Mouse (Mus musculus): ENCODE measurements around the gene Eif2ak3. TPM values are rescaled to one million over a fixed set of nuclear protein-coding genes. Genes with fewer than 3 reads are reported as not detected.

Eif2ak3 gene
- polyA plus RNA-seq, 1 experiment from 2014 or later = 12.5 TPM

DNA sequence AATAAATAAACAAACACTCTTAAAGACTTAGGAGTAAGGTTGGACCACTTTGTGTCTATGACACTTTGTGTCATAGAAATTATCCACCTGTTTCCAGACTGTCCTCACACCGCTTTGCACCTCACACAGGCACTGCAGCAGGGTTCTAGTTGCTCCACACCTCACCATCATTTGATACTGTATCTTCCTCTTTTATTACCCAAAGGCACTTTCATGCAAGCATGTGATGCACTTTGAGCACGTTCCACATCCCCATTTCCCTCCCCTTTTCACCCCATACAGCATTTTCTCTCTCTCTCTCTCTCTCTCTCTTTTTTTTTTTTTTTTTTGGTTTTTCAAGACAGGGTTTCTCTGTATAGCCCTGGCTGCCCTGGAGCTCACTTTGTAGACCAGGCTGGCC, 7.0 kb upstream of the Eif2ak3 start:
- Histone ChIP-seq H3K9me3 (replicated peaks) (no peaks in the 10 kb centered on the region), H3K9ac (no peak overlapping the region), H3K36me3 (no peaks in the 10 kb centered on the region), H3K27me3 (no peaks in the 10 kb centered on the region), H3K4me1 (no peaks in the 10 kb centered on the region), H3K27ac (no peak overlapping the region), H3K4me2 (no peak overlapping the region), H3K4me3 (replicated peaks) (no peak overlapping the region)
- 79% methylated on average over 2 of the region's 2 CpGs for WGBS
- ATAC-seq (replicated peaks; ENCODE audit: low FRiP score) = no peak

GRCm38 (mm10) chr6:70838532-70838931, 5.8 kb upstream of the Eif2ak3 start:
- Histone ChIP-seq H3K4me2 (no peak overlapping the region), H3K27ac (no peak overlapping the region), H3K9me3 (replicated peaks) (no peaks in the 10 kb centered on the region), H3K4me1 (peaks cover 8% of the 10 kb centered on the region), H3K4me3 (replicated peaks) (no peak overlapping the region), H3K27me3 (no peaks in the 10 kb centered on the region), H3K36me3 (no peaks in the 10 kb centered on the region), H3K9ac (no peak overlapping the region)
- 62% methylated on average over 3 of the region's 3 CpGs for WGBS
- no peak for ATAC-seq (replicated peaks; ENCODE audit: low FRiP score)

DNA sequence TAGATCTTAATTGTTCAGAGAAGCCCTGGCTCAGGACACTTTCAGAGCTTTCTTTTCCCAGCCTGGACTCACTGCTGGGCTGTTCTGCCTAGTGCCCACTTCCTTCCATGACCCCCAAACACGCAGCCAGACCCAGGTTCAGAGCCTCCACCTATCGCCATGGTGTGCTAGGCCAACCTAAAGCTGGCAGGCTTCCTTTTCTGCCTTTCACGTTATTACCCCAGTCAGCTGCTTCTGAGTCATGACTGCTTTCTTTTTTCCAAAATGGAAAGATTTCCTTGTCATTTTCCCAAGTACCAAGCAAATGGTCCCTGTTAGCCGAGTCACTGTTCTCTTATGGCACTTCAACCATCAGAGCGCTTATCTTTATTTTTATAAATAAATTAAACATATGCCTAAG, 4.0 kb upstream of the Eif2ak3 start:
- no peaks in the 10 kb centered on the region for H3K36me3 ChIP-seq
- no peak for ATAC-seq (replicated peaks; ENCODE audit: low FRiP score)
- no peaks in the 10 kb centered on the region for H3K27me3 ChIP-seq
- H3K9ac ChIP-seq = no peak overlapping the region
- no peak overlapping the region for H3K4me2 ChIP-seq
- H3K9me3 ChIP-seq (replicated peaks) = no peaks in the 10 kb centered on the region
- no peak overlapping the region for H3K27ac ChIP-seq
- 73% methylated on average over 5 of the region's 5 CpGs for WGBS
- H3K4me1 ChIP-seq = peaks cover 13% of the 10 kb centered on the region
- H3K4me3 ChIP-seq (replicated peaks) = no peak overlapping the region

- 55% methylated on average over 5 of the region's 5 CpGs for WGBS
- Histone ChIP-seq H3K36me3 (no peaks in the 10 kb centered on the region), H3K4me1 (peaks cover 34% of the 10 kb centered on the region), H3K9me3 (replicated peaks) (no peaks in the 10 kb centered on the region), H3K4me2 (peak overlapping the region; percentile 72), H3K9ac (no peak overlapping the region; the same call in 1 of the 2 replicates), H3K27me3 (no peaks in the 10 kb centered on the region), H3K4me3 (replicated peaks) (peak overlapping the region; percentile 85), H3K27ac (peak overlapping the region; percentile 88)
- no peak for ATAC-seq (replicated peaks; ENCODE audit: low FRiP score)
Observed at GRCm38 (mm10) chr6:70842991-70843390, 1.3 kb upstream of the Eif2ak3 start.

GRCm38 (mm10) chr6:70844896-70845646, 756 bp downstream of the Eif2ak3 start:
- Histone ChIP-seq H3K4me2 (peak overlapping the region; percentile 64), H3K9me3 (replicated peaks) (no peaks in the 10 kb centered on the region), H3K27ac (peak overlapping the region; percentile 92), H3K4me1 (peaks cover 34% of the 10 kb centered on the region), H3K4me3 (replicated peaks) (peak overlapping the region; percentile 85), H3K36me3 (no peaks in the 10 kb centered on the region), H3K9ac (peak overlapping the region; percentile 81), H3K27me3 (no peaks in the 10 kb centered on the region)
- 1% methylated on average over 38 of the region's 38 CpGs for WGBS
- no peak for ATAC-seq (replicated peaks; ENCODE audit: low FRiP score)

GRCm38 (mm10) chr6:70847386-70847785, 3.1 kb downstream of the Eif2ak3 start:
- no peak overlapping the region for H3K4me2 ChIP-seq
- H3K9me3 ChIP-seq (replicated peaks) = no peaks in the 10 kb centered on the region
- ATAC-seq (replicated peaks; ENCODE audit: low FRiP score) = no peak
- H3K9ac ChIP-seq = no peak overlapping the region
- H3K27me3 ChIP-seq = no peaks in the 10 kb centered on the region
- H3K4me1 ChIP-seq = peaks cover 34% of the 10 kb centered on the region
- H3K36me3 ChIP-seq = no peaks in the 10 kb centered on the region
- H3K27ac ChIP-seq = peak overlapping the region; percentile 60
- WGBS = 64% methylated on average over 3 of the region's 3 CpGs
- no peak overlapping the region for H3K4me3 ChIP-seq (replicated peaks)

DNA sequence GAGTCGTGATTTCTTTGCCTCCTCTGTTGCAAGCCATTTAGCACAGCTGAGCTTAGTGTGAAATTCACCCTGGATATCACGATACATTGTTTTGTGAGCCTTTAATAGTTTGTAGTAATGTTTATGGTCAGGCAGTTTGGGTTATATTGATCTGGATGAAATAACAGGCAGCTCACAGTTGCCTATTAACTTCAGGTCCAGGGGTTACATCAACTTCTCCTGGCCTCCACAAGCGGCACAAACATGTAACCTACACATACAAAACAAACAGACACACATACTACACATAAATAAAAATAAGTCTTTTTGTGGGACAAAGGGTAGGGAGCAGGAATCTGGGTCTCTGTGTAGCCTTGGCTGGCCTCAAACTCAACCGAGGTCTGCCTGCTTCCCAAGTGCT, 9.1 kb downstream of the Eif2ak3 start:
- Histone ChIP-seq H3K4me1 (no peaks in the 10 kb centered on the region), H3K9ac (no peak overlapping the region), H3K4me2 (no peak overlapping the region), H3K27ac (no peak overlapping the region), H3K27me3 (no peaks in the 10 kb centered on the region), H3K36me3 (no peaks in the 10 kb centered on the region), H3K9me3 (replicated peaks) (no peaks in the 10 kb centered on the region), H3K4me3 (replicated peaks) (no peak overlapping the region)
- no peak for ATAC-seq (replicated peaks; ENCODE audit: low FRiP score)
- WGBS = 70% methylated on average over 4 of the region's 4 CpGs

DNA sequence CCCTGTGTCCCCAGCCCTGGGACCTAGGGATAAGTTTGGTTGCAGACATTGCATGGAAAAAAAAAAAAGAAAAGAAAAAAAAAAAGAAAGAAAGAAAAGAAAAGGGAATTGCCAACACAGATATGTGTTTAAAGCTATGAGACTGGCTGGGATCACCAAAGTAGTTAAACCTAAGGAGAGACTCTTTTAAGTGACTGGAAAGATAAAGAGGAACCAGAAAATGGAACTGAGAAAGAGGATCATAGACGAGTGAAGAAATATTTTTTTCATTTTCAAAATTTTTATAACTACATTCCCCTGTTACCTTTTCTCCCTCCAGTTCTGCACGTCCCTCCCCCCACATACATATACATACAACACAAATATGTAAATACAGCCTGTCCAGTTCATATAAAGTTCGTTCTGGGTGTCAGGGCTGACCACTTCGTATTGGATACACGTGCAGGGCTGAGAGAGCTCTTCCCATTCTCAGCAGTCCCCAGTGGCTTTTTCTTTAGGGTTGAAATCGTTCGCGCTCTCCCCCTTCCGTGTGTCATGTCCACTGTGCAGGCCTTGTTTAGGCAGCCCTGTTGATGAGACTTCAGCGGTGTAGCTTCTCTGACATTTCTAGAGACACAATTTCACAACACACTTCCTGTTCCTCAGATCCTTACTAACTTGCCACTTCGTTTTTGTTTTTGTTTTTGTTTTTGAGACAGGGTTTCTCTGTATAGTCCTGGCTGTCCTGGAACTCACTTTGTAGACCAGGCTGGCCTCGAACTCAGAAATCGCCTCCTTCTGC, 11.4 kb downstream of the Eif2ak3 start:
- ATAC-seq (replicated peaks; ENCODE audit: low FRiP score) = no peak
- H3K27ac ChIP-seq = no peak overlapping the region
- H3K9me3 ChIP-seq (replicated peaks) = no peaks in the 10 kb centered on the region
- H3K9ac ChIP-seq = no peak overlapping the region
- no peaks in the 10 kb centered on the region for H3K27me3 ChIP-seq
- H3K4me1 ChIP-seq = no peaks in the 10 kb centered on the region
- peaks cover 10% of the 10 kb centered on the region for H3K36me3 ChIP-seq
- H3K4me2 ChIP-seq = no peak overlapping the region
- 90% methylated on average over 13 of the region's 13 CpGs for whole genome bisulfite sequencing
- H3K4me3 ChIP-seq (replicated peaks) = no peak overlapping the region

DNA sequence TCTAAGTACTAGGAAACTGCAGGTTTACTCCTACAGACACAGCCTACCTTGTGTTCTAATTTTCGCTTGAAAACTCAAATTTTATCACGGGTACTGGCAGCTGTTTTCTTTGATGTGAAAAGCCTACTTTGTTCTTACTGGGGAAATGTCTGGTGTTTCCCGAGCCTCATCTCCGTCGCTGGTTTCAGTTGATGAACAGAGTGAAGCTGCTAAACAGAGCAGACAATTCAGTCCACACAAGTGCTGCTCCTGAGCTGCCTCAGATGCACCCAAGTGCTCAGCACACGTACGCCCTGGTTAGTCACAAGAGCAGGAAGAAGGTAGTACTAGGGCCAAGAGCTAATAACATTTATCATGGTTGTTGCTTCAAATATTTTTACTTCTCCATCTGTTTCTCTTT, 18.4 kb downstream of the Eif2ak3 start:
- no peaks in the 10 kb centered on the region for H3K27me3 ChIP-seq
- no peaks in the 10 kb centered on the region for H3K4me1 ChIP-seq
- peaks cover 17% of the 10 kb centered on the region for H3K36me3 ChIP-seq
- no peak overlapping the region for H3K9ac ChIP-seq
- WGBS = 82% methylated on average over 7 of the region's 7 CpGs
- no peak overlapping the region for H3K4me3 ChIP-seq (replicated peaks)
- no peak overlapping the region for H3K27ac ChIP-seq
- H3K9me3 ChIP-seq (replicated peaks) = no peaks in the 10 kb centered on the region
- ATAC-seq (replicated peaks; ENCODE audit: low FRiP score) = no peak
- no peak overlapping the region for H3K4me2 ChIP-seq

DNA sequence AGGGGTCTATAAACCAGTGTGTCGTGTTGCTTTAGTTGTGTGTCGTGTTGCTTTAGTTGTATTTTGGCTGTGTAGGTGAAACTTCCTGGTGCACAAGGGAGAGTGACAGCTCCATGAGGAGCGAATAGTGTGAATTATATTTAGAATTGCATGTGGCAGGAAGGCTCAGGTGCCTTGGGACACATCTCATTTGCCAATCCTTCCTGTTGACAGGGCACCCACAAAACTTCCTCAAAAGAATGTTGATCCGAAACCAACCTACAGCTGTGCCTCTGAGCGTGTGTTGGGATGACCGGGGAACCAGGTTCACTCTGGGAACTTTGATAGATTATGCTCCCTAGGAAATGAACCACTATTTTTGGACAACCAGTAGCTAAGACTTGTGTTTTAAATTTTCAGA, 20.0 kb downstream of the Eif2ak3 start:
- H3K9me3 ChIP-seq (replicated peaks) = no peaks in the 10 kb centered on the region
- H3K4me1 ChIP-seq = no peaks in the 10 kb centered on the region
- no peak overlapping the region for H3K9ac ChIP-seq
- ATAC-seq (replicated peaks; ENCODE audit: low FRiP score) = no peak
- 89% methylated on average over 6 of the region's 6 CpGs for WGBS
- no peak overlapping the region for H3K27ac ChIP-seq
- H3K27me3 ChIP-seq = no peaks in the 10 kb centered on the region
- H3K4me2 ChIP-seq = no peak overlapping the region
- no peak overlapping the region for H3K4me3 ChIP-seq (replicated peaks)
- H3K36me3 ChIP-seq = peaks cover 12% of the 10 kb centered on the region

DNA sequence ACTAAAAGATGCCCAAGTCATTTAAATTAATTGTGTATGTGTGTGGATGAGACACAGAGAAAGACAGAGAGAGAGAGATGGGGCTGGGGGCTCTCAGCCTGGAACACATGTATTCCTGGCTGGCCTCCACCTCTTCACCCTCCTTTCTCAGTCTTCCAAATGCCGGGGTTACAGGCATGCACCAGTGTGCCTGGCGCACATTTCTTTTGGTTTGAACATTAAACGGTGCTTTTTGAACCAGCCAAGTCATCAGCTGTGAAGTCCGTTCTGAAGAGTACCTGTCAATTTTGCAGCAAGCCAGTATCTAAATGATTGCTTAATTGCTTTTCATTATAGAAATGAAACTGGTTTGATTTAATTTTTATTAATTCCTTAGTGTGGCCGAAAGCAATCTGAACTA, 22.4 kb downstream of the Eif2ak3 start:
- WGBS = 73% methylated on average over 5 of the region's 5 CpGs
- Histone ChIP-seq H3K4me1 (no peaks in the 10 kb centered on the region), H3K27me3 (no peaks in the 10 kb centered on the region), H3K27ac (no peak overlapping the region), H3K36me3 (peaks cover 7% of the 10 kb centered on the region; the same call in 1 of the 2 replicates), H3K4me2 (no peak overlapping the region), H3K4me3 (replicated peaks) (no peak overlapping the region), H3K9me3 (replicated peaks) (no peaks in the 10 kb centered on the region), H3K9ac (no peak overlapping the region)
- ATAC-seq (replicated peaks; ENCODE audit: low FRiP score) = no peak

DNA sequence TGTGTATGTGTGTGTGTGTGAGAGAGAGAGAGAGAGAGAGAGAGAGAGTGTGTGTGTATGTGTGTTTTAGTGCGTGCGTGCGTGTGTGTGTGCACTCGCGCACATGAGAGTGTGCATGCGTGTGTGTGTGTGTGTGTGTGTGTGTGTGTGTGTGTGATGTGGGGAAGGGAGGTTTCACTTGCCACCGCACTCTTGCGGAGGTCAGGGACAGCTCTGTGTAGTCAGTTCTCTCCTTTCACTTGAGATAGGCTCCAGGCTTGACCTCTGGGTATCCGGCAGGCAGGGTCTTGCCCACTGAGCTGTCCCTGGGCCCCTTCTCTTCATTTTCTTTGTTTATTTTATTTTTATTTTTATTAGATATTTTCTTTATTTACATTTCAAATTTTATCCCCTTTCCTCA, 23.0 kb downstream of the Eif2ak3 start:
- H3K9ac ChIP-seq = no peak overlapping the region
- H3K4me3 ChIP-seq (replicated peaks) = no peak overlapping the region
- H3K4me1 ChIP-seq = no peaks in the 10 kb centered on the region
- peaks cover 3% of the 10 kb centered on the region; the same call in 1 of the 2 replicates for H3K36me3 ChIP-seq
- no peaks in the 10 kb centered on the region for H3K9me3 ChIP-seq (replicated peaks)
- H3K4me2 ChIP-seq = no peak overlapping the region
- ATAC-seq (replicated peaks; ENCODE audit: low FRiP score) = no peak
- H3K27ac ChIP-seq = no peak overlapping the region
- H3K27me3 ChIP-seq = no peaks in the 10 kb centered on the region
- WGBS = 92% methylated on average over 9 of the region's 9 CpGs
